8 mouse cellular contexts compared by ENCODE assay signal in genomic region chr4:123750152-123750651, GRCm38 (mm10). TPM values are rescaled to one million over a fixed set of nuclear protein-coding genes. Genes with fewer than 3 reads are reported as not detected.
DNase-seq lines count a peak whose midpoint lies in the region; ATAC-seq lines count a peak whose summit lies in the region.

Gene Akirin1, minus strand, starts transcription at chr4:123750345.

- intact Hi-C loops in gastrocnemius, postnatal 14 days (cut with DNase I; ENCODE audit: low total_unique reads), result no loop called here
- intact Hi-C loops in left cerebral cortex, postnatal 10 days (cut with DNase I), result no loop called here

- ATAC-seq in inflammation-experienced regulatory T-cells, adult 6 months, result peak; percentile 95
- ATAC-seq in megakaryocyte-erythroid progenitor cell, adult 5-6 weeks (replicated peaks; ENCODE audit: low FRiP score, low TSS enrichment, poor library complexity, severe bottlenecking), result peak; percentile 91

- peak; percentile 93 for DNase-seq in adipocyte (ENCODE audit: low spot score)
- DNase-seq in embryo, embryonic 10 days (ENCODE audit: low spot score), result peak; percentile 96
- peak; percentile 99 for DNase-seq in gastrocnemius, postnatal 14 days
- DNase-seq in left cerebral cortex, postnatal 10 days (ENCODE audit: extremely low spot score in 1 of 2, low spot score in 2 of 2), result peak; percentile 97 to 99
- DNase-seq in right cerebral cortex, postnatal 25 days, result peak; percentile 99
- peak; percentile 98 to 99 for DNase-seq in urinary bladder, postnatal 4 days (ENCODE audit: low spot score in 2 of 2)

RNA-seq across cellular contexts. Expression of gene Akirin1, which starts in this region (rescaled TPM):
- total RNA-seq in gastrocnemius, postnatal 14 days (2021), result 10 to 100 TPM; 18.2 to 18.9 TPM
- 10 to 100 TPM; 10.8 to 20.6 (median 12.6) TPM for polyA plus RNA-seq in inflammation-experienced regulatory T-cells, adult 6 months (2017; shearing (Covaris generic))
- 10 to 100 TPM; 58.9 to 62.1 TPM for total RNA-seq in left cerebral cortex, postnatal 10 days (2021)
- total RNA-seq in megakaryocyte-erythroid progenitor cell, adult 5-6 weeks (2014; fragmentation: Nextera tagmentation), result 27.4 and 34.6 TPM in 2 replicates
- 16.7 and 20.1 TPM in 2 replicates for total RNA-seq in megakaryocyte-erythroid progenitor cell, adult 5-6 weeks (2017)

Comparison
In these comparisons a context has a peak if more than half of its experiments do, and no peak if none do; other contexts are left out.
1. Peak in every context shown above with its lines: DNase-seq and ATAC-seq.